Mouse (Mus musculus): ENCODE data around the gene Rufy1.
"Not testable (repeated sequence)": the region's sequence is repeated elsewhere in the genome, so short reads cannot be mapped to it uniquely, and the experiment has no call there.

Gene Rufy1

DNA sequence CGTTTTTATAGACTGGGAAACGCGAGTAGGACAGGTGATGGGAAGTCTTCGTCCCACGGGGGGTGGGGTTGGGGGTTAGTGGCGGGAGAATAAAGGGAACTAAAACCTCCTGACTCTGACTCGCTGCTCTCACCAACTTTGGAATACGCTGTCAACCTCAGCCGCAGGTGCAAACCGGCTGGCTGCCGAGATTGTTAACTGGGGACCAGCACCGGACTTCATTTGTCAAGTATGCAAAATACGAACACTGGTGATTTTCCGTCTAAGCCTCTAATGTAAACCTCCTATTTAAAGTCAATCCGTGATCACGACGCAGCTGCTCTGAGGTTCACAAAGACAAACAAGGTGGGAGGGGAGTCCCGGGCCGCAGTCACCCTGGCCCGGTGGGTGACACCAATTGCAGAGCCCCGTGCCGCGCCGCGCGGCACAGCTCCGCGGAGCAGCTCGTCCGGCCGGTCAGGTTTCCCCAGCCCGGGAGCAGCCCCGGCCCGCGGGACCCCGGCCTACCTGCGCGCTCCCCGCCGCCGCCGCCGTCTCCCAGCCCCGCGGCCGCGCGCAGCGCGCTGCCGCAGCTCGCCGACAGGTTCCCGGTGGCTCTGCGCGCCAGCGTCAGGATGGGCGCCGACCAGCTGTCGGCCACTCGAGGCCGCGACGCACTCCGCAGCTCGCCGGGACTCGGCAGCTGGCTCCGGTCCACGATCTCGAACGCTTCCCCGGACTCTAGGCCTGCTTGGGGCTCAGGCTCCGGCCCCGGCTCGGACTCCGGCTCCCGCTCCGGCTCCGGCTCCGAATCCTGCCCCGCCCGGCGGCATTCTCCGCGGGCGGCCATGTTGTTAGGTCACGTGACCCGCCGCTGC lies at the start of gene Rufy1:
TSS of gene Rufy1 (minus strand) at position 849 of the 857 bp plus-strand sequence.
- peak; percentile 87 for DNase-seq

- no peak for DNase-seq
These were observed 47.1 kb upstream of the Rufy1 start for GRCm38 (mm10) chr11:50478072-50478471.

- no peak for DNase-seq
These were observed 46.7 kb upstream of the Rufy1 start for GRCm38 (mm10) chr11:50477486-50478070.

- DNase-seq = no peak
These were observed 46.0 kb upstream of the Rufy1 start for GRCm38 (mm10) chr11:50476971-50477370.

DNA sequence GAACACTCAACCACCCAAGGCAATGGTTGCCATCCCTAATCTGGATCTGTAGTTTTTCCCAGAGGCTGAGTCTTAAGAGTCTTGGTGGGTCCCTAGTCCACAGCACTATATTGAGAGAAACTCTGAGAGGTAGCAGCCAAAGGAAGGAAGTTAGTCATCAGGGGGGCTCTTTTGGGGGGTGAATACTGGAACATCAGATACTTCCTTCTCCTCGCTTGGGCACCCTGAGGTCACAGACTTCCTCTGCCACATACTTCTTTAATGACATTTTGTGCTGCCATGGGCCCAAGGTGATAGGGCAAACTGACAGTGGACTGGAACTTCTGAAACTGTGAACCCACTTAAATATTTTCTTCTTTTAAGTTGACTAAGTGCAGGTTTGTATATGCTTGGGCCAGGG lies 43.0 kb upstream of the Rufy1 start:
- no peak for DNase-seq

DNA sequence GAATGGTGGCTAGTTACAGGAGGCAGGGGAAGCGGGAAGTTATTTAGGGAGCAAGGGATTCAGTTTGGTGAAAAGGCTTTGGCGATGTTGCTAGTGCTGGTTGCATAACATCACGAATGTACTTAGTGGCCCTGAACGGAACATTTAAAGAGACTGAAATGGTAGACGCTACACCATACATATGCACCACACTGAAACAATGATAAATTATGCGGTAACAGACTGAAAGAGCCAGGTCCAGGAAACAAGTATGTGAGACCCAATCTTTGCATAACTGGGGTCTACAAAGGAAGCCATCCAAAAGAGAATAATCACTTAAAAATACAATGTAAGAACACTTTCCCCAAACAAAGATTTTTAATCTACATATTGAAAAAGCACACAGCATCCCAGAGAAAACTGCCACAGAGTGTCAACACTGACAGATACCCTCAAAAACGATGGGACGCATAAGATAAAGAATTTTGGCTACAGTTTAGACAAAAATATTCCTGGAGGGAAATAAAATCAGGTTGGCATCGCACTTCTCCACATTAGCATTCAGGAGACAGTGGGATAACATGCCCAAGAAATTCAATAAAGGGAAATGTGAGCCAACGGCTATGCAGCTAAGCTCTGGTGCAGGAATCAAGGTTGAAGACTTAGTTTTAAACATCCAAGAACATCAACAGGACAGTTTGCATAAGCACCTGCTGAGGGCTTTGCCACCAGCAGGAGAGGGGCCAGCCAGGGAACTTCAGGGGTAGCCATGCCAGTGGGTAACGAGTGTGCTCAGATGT lies 41.4 kb upstream of the Rufy1 start:
- no peak for DNase-seq

GRCm38 (mm10) chr11:50461481-50461880 lies 30.6 kb upstream of the Rufy1 start:
- DNase-seq = no peak

DNA sequence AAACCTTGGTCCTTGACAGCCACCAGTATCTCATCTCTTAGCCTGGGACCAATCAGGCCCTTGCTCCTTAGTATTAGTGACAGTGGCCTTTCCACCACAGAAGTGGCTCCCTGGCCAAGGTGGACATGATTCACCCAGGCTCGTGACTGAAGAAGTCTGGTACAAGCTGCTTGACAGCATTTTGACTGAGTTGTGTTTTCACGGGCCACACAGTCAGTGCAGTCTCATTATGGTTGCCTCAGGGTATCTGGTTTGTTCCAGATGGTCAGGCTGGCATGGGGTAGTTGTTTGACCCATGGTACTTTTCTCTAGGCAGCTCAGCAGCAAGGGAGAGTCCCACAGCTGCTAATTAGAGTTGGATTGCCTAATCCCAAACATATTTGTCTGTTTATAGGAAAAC lies 28.3 kb upstream of the Rufy1 start:
- peak; percentile 46 for DNase-seq

DNA sequence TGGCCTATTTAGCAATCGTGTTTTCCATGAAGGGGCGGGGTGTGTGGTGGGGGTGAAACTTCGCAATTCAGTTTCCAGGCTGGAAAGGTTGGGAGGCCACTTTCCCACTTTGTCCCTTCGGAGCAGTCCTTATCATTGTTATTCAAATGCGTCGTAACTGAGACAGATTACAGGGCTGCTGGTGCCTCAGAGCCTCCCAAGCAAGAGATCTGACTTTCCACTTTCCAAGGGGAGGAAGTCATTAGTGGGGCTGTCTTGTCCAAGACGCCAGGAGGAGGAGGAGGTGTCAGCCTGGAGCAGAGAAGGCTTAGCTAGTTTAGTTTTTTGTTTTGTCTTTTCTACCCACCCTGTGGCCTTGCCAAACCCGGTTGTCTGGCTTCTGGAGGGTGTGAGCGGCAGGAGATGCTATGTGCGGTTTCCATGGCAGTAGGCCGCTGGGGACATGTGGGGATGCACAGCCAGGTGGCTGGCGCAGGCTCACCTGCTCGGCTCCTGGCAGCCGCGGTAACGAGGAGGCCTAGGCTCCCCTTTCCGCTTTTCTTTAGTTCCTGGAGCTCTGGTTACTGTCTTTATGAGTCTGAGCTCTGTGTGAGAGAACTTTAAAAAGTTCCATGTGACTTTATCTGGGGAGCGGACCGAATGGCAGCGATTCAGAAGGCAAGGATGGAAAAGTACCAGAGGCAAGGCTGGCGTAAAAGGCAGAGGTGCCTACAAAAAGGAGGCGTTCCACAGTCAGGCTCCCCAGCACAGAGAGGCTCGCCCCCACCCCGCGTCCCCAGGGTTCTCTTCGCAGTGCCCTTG lies 26.4 kb upstream of the Rufy1 start:
- DNase-seq = peak; percentile 69

- DNase-seq = no peak
These were observed 25.5 kb upstream of the Rufy1 start for GRCm38 (mm10) chr11:50456455-50456854.

- DNase-seq = no peak
These were observed 24.0 kb upstream of the Rufy1 start for GRCm38 (mm10) chr11:50454934-50455333.

DNA sequence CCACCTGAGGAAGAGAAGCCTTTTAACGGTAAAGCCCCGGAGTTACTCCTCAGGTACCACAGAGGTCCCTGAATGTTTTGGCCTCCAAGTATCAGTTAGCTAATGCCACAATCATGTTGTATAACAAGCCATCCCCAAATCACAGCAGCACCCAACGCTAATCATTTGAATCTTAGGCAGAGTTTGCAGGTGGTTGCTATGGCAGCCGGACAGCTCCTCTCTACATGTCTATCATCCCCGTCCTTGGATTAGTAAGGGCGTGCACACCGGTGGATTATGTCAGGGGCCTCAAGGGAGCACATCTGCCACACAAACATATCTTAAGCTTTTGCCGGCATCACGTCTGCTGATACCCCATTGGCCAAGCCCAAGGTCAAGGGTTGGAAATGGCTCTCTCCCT lies 19.3 kb upstream of the Rufy1 start:
- no peak for DNase-seq

DNA sequence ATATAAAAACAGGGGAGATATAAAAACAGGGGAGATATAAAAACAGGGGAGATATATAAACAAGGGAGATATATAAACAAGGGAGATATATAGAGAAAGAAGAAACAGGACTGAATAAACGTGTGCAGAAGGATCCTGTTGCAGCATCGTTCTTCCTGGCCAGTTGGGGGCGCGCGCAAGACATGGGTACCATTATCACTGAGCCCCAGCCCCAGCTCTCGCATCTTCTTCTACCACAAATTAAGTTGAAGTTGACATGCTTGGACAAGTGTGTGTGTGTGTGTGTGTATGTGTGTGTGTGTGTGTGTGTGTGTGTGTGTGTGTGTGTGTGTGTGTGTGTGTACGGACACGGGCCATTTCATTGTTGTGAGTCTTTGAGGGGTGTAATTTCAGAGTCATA lies 17.2 kb upstream of the Rufy1 start:
- not testable (repeated sequence) for DNase-seq

GRCm38 (mm10) chr11:50443259-50444065 lies 12.5 kb upstream of the Rufy1 start:
- no peak for DNase-seq

- no peak for DNase-seq
These were observed 10.7 kb upstream of the Rufy1 start for GRCm38 (mm10) chr11:50441637-50442036.

DNA sequence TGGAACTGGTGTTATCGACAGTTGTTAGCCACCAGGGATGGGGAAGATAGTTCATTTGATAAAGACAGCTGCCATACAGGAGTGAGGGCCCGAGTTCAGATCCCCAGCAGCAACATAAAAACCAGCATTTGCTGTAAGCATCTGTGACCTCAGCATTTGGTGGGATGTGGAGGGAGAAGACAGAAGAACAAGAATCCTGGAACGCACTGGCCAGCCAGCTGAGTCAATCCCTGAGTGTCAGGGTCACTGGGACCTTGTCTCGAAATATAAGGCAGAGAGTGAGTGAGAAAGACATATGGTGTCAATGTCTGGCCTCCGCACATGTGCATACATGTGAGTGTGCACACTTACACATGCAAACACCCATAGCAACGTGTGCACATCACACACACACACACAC lies 9.8 kb upstream of the Rufy1 start:
- DNase-seq = no peak

DNA sequence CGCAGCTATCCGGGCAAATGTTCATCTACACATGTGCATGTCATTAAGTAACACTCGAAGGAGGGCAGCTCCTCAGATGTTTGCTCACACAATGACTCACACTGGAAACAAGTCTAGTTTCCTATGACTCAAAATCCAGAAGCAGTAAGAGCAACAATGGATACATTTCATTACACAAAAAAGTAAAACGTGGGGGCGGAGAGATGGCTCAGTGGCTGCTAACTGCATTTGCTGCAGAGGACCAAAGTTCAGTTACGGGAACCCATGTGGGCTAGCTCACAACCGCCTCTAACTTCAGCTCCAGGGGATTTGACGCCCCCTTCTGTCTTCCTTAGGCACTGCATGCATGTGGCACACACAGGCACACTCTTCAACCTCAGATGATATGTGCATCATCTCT lies 8.9 kb upstream of the Rufy1 start:
- DNase-seq = no peak

- no peak for DNase-seq
These were observed 2.0 kb upstream of the Rufy1 start for GRCm38 (mm10) chr11:50432896-50433295.

DNA sequence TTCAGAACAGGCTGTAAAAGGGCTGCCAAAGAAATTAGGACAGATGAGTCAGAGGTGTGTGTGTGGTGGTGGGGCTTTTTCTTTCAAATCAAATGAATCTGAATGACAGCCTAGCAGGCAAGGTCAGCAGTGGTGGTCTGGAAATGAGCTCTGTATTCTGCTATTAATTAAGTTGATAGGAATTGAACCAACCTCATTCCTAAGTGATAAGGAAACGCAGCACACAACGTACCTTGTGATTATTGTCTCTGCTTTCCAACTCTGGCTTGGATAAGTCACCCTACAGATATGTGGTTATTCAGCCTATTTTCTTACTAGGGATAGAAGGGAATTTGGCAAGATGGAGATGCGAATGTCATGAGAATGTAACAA lies 1.1 kb upstream of the Rufy1 start:
- no peak for DNase-seq

DNA sequence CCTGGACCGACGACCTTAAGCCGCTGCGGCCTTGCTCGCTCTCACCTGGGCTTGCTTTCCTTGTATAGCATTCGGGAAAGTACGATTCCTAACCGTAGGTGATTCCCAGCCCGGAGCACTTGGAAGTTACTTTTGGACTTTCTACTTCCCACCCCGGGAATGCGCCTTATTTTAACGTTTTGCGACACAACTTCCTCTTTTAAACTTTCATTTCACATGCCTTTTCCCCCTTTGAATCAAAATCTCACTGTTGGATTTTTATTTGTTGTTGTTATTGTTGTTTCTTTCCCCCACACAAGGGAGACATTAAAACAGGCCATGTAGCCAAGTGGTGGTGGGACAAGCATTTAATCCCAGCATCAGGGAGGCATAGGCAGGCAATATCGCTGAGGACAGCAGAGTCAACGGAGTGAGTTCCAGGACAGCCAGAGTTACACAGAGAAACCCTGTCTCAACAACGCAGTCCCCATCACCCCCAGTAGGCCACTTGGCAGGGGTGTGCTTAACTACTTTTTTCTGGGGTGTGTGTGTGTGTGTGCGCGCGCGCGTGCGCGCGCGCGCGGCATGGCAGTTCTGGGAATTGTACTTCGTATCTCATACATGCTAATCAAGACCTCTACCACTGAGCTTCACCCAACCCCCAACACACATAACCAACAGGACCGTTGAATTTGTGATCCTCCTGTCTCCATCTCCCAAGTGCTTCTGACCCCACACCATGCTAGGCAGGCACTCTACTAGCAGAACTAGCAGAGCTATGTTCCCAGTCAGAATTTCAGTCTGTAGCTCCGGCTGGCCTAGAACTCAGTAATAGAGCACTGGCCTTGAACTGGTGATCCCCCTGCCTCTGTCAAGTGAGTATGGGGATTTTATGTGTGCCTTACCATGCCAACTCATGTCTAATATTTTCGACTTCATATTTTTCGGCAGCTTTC lies 476 bp upstream of the Rufy1 start:
- DNase-seq = no peak

GRCm38 (mm10) chr11:50426056-50426455 lies 4.9 kb downstream of the Rufy1 start:
- DNase-seq = no peak

Measured in kidney, adult 11 months (tissue).